Mouse (Mus musculus) layer of hippocampus, postnatal 14 days (tissue): ENCODE measurements around the gene Stn1. TPM values are rescaled to one million over a fixed set of nuclear protein-coding genes. Genes with fewer than 3 reads are reported as not detected.
A peak's percentile ranks its signal among the peaks of the same experiment; 100 is the strongest.

ENCODE experiments used
- DNase-seq, 2 experiments: peaks; one replicate each; pipeline ENCODE4 v3.0.0; 2021 to 2022; ENCODE audit warnings: low spot score in 2 of 2, mixed read lengths in 1 of 2
- total RNA-seq, 2 experiments: library from RNA; stranded (reverse); gene quantifications; 2 replicates each; pipeline ENCODE4 v1.2.3; 2021

The Stn1 gene
- total RNA-seq, 2 experiments from 2014 or later, result 18.5 to 21.1 TPM

DNA sequence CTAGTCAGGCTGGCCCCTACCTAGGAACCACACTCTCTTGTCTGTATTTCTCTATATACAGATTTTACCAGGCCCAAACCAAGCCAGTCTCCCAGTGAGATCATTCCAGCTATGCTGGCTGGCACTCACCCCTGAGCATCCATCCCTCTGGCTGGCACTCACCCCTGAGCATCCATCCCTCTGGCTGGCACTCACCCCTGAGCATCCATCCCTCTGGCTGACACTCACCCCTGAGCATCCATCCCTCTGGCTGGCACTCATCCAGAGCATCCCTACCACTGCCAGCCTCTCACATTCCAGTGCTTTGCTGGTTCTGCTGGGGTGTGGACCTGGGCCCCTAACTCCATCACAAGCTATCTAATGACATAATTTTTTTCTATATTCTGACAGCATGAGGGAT, 8.2 kb upstream of the Stn1 start:
- no peak for DNase-seq

DNA sequence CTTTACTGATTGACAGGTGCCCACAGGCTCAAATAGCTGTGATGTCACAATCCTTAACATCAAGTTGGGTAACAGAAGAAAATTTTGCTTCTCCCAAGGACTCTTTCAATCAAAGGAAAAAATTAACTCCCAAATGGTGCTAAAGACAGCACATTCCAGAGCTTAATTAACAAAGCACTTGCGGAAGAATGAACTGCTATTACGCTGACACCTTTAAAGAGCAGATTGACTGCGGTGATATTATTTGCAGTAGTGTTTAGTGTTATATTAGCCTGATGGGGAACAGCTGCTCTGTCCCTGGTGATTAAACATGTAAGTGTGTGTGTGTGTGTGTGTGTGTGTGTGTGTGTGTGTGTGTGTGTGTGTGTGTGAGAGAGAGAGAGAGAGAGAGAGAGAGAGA, 7.7 kb upstream of the Stn1 start:
- DNase-seq, result no peak

DNA sequence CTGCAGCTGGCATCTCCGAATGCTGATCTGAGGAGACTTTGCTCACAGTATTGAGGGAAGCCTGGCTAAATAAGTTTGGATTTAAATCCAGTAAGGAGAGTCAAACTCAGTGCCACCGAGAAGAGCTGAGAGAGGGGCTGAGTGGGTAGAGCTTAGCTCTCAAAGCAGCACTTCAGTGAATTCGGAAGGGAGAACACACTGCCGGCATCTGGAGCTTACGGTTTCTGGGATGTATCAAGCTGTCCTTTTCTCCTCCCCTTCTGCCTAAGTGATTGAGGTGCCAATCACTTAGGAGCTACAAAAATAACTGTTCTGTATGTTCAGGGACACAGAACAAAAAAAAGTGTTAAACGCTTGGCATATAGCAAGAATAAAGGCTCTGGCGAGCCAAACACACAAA, 5.1 kb upstream of the Stn1 start:
- DNase-seq, result peak; percentile 14 to 46

DNA sequence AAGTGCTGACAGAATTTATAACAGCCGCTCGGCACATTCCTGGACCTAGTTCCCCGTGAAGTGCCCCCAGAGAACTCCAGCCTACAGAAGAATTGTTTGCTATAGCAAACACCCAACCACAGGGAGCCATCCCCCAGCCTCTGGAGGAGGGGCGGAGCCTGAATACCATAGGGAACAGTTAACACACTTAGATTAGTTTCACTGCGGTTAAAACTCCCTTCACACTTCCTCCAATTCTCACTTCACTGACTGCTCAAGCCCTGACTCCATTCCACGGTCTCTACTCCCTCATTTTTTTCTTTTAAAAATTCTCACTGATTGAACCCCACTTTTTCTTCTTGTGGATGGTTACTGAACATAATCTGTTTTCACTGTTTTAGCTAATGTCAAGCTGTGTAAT, 1.5 kb upstream of the Stn1 start:
- DNase-seq, result no peak

DNA sequence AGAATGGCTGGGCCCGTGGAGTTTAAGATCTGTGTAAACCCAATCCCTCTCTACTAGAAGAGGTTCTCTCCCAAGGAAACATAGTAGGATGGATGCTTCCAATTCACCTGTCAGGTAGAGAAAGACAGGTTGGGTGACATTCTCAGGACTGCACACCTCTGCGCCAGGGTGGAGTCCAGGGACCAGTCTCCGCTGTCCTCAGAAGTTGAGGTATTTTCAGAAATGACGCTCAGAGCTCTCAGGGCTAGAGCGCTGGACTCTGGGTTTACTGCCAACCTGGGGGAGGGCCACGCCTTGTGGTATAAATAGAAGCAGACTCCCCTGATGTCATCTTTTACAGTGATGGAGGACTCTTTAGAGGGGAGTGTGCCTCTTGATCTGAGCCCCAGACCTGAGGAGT, 572 bp upstream of the Stn1 start:
- no peak for DNase-seq

DNA sequence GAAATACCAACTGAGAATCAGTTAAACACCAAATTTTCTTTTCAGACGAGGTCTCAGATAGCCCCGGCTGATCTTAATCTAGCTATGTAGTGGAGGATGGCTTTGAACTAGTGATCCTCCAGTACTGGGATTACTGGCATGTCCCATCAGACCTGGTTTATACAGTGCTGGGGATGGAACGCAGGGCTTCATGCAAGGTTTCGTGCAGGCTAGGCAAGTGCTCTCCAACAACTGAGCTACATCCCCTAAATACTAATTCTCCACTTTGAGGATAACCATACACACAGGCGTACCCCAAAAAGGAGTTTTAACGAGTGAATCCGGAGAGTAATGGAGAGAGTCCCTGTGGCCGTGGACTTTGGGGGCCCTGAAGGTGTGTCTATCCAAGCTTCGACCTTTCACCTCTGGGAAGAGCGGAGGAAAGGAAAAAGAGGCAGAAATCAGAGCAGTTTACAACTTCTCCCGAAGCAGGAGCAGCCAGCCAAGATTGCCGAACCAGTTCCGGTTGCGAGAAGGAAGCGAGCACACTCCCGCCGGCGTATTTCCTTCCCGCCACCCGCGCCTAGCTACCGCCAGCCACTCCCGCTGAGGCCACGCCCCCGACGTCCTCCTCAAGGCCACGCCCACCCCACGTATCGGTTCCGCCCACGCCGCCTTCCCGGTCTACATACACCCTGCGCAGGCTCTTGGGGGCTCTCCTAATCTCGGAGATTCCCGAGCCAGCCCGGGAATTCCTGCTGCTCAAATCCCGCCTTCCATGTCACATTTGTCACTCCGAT, 597 bp downstream of the Stn1 start:
- DNase-seq, result peak; percentile 94 to 96

DNA sequence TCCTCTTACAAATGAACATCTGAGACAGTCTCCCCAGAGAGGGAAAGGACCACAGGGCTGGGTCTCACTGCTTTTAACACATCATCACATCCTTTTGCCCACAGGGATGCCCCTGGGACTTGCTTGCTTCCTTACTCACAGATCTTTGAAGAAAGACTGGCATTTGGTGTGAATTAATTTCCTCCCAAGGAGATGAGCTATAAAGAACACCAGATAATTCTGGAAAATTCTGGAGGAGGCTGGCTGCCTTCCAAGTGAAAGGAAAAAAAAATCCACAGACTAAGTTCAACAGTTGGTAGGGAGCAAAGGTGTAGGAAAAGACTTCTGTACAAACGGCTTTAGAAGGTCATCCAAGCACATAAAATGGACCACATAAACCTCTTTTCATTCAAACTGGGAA, 3.2 kb downstream of the Stn1 start:
- DNase-seq, result no peak

DNA sequence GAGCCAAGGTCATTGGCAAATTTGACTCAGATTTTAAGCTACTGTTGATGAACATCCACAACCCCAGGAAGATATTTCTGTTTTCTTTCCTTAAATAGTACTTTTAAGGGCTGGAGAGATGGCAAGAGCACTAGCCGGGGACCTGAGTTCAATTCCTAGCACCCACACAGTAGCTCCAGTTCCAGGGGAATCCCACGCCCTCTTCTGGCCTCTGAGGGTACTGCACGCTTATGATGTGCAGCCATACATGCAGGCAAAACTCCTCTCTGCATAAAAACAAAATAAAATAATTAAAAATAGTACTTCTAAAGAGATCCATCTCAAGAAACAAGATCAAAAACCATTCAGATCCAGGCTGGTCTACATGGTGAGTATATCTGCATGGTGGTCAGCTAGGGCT, 4.9 kb downstream of the Stn1 start:
- no peak for DNase-seq

DNA sequence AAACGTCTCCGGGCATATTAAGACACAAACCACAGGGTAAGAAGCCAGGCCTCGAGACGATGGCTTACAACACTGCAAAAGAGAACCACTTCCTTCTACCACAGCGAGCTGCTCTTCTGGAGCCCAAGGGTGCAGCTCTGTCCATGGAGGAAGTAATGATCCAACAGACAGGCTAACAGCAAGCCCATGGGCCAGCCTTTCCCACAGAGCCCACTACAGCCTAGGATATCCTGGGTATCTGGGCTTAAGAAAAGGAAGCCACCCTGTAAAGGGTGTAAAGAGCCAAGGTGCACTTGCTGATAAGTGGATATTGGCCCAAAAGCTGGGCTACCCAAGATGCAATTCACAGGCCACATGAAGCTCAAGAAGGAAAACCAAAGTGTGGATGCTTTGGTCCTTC, 6.0 kb downstream of the Stn1 start:
- no peak for DNase-seq

DNA sequence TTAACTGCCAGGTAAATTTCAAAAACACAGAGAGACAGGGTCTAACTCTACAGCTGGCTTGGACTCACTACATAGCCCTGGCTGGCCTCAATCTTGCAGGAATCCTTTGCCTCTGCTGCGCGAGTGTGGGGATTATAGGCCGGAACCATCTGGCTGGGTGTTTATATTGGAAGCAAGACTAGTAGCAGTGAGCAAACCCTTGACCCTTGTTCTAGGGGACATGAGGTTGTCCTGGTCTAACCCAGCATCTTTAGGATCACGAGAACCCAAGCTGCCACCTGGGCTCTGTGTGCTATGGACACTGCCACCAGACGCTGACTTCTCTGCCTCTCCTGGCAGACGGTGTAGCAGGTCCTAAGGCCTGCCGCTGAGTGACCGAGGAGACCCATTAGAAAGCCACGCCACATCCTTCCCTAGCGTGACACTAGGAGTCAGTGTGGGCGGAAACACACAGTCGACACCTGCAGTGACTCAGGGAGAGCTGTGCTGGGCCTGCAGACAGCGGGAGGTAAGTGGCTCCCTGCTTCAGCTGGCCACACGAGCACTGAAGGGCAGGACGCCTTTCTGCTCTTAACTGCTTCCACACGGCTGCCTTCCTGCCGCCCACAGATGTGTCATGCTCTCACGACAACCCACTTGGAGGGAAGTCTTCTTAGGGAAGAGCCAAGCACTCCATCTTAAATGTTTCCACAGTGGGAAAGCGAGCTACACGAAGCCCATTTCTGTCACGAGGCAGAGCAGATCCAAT, 10.9 kb downstream of the Stn1 start:
- no peak for DNase-seq

DNA sequence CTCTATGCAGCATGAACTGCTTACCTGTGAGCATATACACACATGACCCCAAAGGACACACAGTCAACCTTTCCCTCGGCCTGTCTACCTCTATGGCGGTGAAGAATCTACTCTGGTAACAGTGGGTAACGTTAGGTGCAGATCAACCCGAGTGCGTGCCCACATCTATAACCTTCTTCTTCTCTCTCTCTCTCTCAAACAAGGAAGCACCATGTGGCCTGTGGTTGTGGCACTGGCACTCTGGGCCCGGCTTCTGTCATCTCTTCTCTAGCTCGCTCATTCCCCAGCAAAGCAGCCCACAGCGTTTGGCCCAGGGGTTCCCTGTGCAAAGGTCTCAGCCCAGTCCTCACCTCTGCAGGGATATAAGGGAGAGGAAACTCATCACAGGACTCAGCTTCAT, 12.4 kb downstream of the Stn1 start:
- DNase-seq, result no peak

DNA sequence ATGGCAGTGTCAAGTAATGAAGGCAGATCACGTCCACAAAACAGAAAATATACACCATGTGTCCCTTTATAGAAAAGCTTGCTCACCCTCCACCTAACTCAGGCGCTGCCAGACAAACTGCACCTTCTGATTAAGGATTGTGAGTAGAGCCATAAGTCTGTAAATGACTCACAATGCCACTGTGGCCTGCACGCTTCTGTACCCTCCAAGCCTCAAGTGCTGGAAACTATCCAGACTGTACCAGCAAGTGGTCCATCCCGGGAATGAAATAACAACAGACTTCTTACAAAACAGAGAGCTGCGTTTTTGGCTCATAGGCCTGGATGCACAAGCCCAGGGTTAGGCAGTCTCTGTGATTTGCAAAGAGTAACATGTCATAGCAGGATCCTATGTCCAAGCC, 15.9 kb downstream of the Stn1 start:
- no peak for DNase-seq

DNA sequence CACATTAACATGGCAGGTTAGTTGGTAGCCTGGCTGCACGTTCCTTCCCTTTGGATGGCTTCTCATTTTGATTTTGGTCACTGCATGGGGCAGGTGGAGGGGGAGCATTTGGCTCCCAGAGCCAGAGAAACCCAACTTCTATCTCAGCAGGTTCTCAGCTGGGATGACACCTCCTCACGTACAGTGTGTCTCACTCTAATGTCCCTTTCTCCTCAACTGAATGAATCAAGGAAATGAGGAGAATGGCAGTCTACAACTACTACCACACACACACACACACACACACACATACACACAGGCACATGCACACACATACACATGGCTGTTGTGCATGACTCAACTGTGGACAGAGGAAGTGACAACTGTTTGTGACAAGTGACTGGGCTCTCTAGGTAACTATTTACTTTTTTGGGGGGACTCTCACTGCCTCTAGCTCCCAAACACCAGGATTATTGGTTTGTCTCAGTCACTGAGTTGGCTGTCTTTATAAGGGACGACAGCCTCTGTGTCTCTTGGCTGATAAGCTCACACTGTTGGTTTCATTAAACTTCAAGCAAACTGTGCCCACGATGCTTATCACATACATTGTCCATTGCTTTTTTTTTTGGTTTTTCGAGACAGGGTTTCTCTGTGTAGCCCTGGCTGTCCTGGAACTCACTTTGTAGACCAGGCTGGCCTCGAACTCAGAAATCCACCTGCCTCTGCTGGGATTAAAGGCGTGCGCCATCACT, 18.0 kb downstream of the Stn1 start:
- DNase-seq, result no peak

DNA sequence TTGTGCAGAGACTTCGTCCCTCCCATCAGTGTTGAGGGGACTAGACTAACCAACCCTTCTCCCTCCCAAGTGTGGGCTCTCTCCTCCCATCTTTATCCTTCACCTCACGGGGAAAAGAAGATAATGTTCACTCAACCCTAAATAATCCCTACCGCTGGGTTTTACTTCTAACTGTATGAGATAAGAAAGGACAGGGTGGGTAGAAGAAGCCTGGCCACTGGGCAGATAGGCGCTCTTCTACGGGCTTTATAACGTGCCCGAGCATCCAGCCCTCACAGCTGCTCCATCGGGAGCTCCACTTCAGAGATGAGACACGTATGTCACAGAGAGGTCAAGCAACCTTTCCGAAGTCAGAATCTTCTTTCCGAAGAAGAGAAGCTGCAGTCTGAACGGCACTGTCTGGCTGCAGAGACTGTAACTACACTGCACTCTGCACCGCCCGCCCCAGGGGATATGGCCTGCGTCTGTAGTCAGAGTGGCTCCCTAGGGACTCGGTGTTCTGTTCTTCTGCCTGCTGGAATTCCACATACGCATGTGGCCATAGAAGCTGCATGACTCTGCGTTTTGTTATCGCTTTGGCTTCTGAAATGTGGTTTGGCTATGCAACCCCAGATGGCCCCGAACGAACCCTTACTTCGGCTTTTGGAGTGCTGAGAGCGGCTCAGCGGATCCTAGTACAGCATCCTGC, 18.7 kb downstream of the Stn1 start:
- no peak for DNase-seq

DNA sequence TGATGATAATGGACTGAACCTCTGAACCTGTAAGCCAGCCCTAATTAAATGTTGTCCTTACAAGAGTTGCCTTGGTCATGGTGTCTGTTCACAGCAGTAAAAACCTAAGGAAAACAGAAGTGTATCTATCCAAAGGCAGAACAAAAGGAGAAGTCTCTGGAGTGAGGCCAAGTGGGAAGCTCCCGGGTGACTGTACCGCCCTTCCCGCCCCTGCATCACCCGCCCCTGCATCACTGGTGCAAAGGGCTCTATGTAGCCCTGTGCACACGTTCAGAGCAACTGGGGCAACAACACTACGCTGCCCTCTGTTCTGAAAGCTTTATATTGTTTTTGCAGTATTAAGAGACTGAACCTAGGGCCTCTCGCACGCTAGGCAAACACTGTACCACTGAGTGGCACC, 19.7 kb downstream of the Stn1 start:
- DNase-seq, result no peak

DNA sequence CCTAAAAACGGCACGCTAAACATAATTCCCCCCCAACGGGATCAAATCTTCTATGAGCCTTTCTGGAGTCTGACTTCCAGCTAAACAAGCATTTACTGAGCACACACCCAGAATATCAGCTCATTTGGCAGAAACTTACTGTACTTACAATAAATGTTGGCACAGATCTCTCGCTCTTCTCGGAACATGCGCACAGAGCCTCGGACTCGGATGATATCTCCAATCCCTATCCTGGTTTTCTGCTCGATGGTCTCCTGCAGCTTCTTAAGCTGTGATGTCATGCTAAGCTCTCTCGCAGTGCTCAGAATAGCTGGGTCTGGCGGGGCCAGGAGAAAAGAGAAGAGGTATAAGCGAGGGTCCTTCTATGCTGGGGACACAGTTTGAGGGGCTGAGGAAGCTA, 20.4 kb downstream of the Stn1 start:
- DNase-seq, result no peak

DNA sequence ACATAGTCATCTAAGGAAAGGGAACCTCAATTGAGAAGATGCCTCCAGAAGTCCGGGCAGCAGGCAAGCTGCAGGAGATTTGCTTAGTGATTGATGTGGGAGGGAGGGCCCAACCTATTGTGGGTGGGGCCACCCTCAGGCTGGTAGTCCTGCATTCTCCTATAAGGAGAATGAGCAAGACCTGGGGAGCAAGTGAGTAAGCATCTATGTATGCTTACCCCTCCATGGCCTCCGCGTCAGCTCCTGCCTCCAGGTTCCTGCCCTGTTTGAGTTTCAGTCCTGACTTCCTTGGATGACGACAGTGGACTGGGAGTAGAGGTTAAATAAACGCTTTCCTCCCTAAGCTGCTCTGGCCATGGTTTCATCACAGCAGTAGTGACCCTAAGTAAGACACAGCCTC, 22.2 kb downstream of the Stn1 start:
- no peak for DNase-seq

DNA sequence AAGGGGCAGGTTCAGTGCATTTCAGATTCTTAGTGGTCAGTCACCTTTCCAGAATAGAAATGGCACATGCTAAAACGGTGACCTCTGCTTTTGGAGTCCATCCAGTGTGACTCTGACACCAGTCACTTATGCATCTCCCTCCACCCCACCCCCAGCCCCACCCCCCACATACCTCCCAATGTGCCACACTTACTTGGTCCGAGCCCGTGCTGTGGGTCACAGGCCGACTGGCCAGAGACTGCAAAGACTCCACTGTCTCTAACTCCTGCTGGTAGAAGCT, 23.7 kb downstream of the Stn1 start:
- no peak for DNase-seq

DNA sequence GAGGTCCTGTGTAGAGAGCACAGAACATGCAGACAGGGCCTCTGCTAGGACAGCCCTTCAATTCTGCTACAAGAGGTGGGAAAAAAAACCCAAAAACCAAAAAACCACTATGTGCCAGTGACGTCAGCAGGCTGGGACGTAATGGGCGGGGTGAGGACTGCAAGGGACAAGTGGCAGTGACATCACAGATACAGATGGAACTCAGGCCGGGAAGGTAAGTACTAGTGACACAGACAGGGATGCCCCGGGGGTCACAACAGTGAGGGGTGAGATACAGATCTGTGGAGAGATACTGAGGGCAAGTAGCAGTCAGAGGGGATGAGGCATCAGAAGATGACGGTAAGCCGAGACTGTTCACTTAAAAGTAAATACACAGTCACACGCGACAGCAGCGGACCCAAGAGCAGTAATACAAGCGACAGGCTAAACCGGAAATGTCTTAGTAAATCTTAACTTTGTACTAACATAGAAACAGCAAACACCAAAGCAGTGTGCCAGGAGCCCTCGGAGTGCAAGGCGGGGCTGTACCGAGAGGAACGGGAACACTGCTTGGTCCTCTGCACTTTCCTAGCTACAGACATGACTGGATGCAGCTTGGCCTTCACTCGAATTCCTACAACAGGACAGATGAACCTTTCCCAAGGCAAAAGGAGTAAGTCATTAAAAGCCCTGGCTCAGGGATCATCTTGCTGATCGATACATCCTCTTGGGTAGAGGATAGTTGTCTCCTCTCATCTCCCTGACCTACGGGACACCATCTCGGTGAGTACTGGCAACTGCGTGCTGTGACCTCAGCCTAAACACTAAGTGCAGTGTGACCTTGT, 24.3 kb downstream of the Stn1 start:
- DNase-seq, result no peak

DNA sequence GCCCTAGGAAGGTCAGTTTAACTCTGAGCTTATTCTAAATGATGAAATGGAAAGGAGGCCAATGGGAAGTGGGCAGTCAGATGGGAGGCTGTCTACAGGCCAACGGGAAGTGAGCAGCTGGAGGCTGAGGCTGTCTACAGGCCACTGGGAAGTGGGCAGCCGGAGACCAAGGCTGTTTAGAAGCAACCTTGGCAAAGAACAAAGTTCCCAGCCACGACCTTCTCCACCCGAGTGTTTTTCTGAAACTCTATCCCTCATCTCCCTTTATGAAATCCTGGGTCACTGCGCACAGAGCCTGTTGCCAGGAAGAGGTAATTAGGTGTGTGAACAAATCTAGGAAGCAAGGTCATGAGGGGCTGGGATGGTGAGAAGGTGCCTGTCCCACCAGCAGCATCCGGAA, 25.3 kb downstream of the Stn1 start:
- DNase-seq, result no peak

DNA sequence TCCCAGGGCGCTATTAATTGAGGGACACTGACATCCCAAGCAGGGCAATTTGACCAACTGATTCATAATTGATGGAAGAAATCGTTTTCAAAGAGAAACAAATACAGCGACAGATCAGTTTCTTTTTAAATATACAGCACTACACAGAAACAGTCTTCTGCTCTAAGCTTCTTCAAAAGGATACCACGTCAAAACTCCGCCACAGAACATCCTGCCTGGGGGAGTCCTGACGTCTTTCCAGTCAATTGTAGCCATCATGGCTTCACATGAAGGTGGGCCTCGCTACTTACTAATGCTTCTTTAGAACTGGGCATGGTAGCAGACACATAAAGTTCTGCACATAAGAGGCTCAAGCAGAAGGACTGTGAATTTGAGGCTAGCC, 26.0 kb downstream of the Stn1 start:
- DNase-seq, result no peak
